Mouse (Mus musculus) limb, embryonic 14.5 days (tissue): ENCODE measurements around the gene Cds1. TPM values are rescaled to one million over a fixed set of nuclear protein-coding genes. Genes with fewer than 3 reads are reported as not detected.

Experiments used
- ATAC-seq: fragments of 200-750 bp; cut with Nextera tagmentation; 2 replicates; pipeline ENCODE4 v1.8.0; 2017; ENCODE audit warnings: low read depth, moderate number of reproducible peaks, moderate TSS enrichment; ENCODE audit not compliant: low FRiP score
- DNase-seq: peaks from one replicate; pipeline ENCODE4 v3.0.0-alpha.2; 2015; ENCODE audit warnings: low spot score
- H3K27ac ChIP-seq: fragments of 300-500 bp; sonication (generic); replicated peaks from 2 replicates; pipeline ENCODE4 v1.5.1; 2014; ENCODE audit warnings: low read depth, mild to moderate bottlenecking, low read length, moderate library complexity, mixed read lengths
- H3K27me3 ChIP-seq: fragments of 300-500 bp; sonication (generic); 2 replicates; pipeline ENCODE4 v1.6.1; 2014; ENCODE audit warnings: low read length, mixed read lengths; ENCODE audit not compliant: control insufficient read depth, insufficient read depth
- H3K36me3 ChIP-seq: fragments of 300-500 bp; sonication (generic); 2 replicates; pipeline ENCODE4 v1.6.1; 2014; ENCODE audit warnings: mild to moderate bottlenecking, low read length, moderate library complexity, mixed read lengths; ENCODE audit not compliant: control insufficient read depth, insufficient read depth
- H3K4me1 ChIP-seq: fragments of 300-500 bp; sonication (generic); 2 replicates; pipeline ENCODE4 v1.6.1; 2014; ENCODE audit warnings: antibody characterized with exemption, low read length, mixed read lengths; ENCODE audit not compliant: control insufficient read depth, insufficient read depth
- H3K4me2 ChIP-seq: fragments of 300-500 bp; sonication (generic); replicated peaks from 2 replicates; pipeline ENCODE4 v1.6.1; 2014; ENCODE audit warnings: low read depth, mild to moderate bottlenecking, low read length, moderate library complexity; ENCODE audit not compliant: severe bottlenecking
- H3K4me3 ChIP-seq: fragments of 300-500 bp; sonication (generic); replicated peaks from 2 replicates; pipeline ENCODE4 v1.5.1; 2014; ENCODE audit warnings: low read length
- H3K9ac ChIP-seq: fragments of 300-500 bp; sonication (generic); 2 replicates; pipeline ENCODE4 v1.6.1; 2014; ENCODE audit warnings: mild to moderate bottlenecking, low read depth, low read length, moderate library complexity; ENCODE audit not compliant: severe bottlenecking
- H3K9me3 ChIP-seq: fragments of 300-500 bp; sonication (generic); 2 replicates; pipeline ENCODE4 v1.6.1; 2016; ENCODE audit warnings: low read length; ENCODE audit not compliant: control insufficient read depth
- POLR2A ChIP-seq: fragments of 200-500 bp; IDR thresholded peaks from 2 replicates; pipeline ENCODE4 v1.8.0; 2012; ENCODE audit warnings: inconsistent platforms, mild to moderate bottlenecking, moderate library complexity, borderline replicate concordance; ENCODE audit not compliant: insufficient read depth, insufficient read length; ENCODE audit errors: extremely low read depth
- WGBS: fragments of 180-500 bp; shearing (Covaris S2); extraction: QIAGEN DNeasy Blood & Tissue Kit; methylation state at CpG from one replicate; pipeline ENCODE4 v1.1.7; 2014; 5-methylcytosine and 5-hydroxymethylcytosine counted together
- polyA plus RNA-seq, 2 experiments: library from polyadenylated mRNA; depleted of rRNA in 1 of 2; stranded (reverse) in 1 of 2; unstranded in 1 of 2; fragments of >200 nt; fragmentation: Nextera tagmentation in 1 of 2; extraction: Ambion mirVana in 1 of 2; gene quantifications; 2 replicates each; pipeline versions ENCODE4 v1.2.1 to v1.2.3; 2012 to 2014

Gene Cds1
- polyA plus RNA-seq, 2 experiments: 5.9 to 9.2 TPM

- Histone ChIP-seq H3K4me2 (no peak overlapping the region), H3K4me1 (no peaks in the 10 kb centered on the region), H3K27me3 (no peaks in the 10 kb centered on the region), H3K27ac (no peak overlapping the region), H3K36me3 (no peaks in the 10 kb centered on the region), H3K4me3 (no peak overlapping the region), H3K9me3 (no peaks in the 10 kb centered on the region), H3K9ac (no peak overlapping the region)
- WGBS: 93% methylated on average over 2 of the region's 2 CpGs
- no peak for TF ChIP-seq POLR2A
- no peak for ATAC-seq
- no peak for DNase-seq
Measured at GRCm38 (mm10) chr5:101784787-101785186, 19.9 kb downstream of the Cds1 start.

- Histone ChIP-seq H3K4me1 (no peaks in the 10 kb centered on the region), H3K27ac (no peak overlapping the region), H3K9me3 (no peaks in the 10 kb centered on the region), H3K4me3 (no peak overlapping the region), H3K4me2 (no peak overlapping the region), H3K9ac (no peak overlapping the region), H3K27me3 (no peaks in the 10 kb centered on the region), H3K36me3 (no peaks in the 10 kb centered on the region)
- DNase-seq (no peak), ATAC-seq (no peak)
- no peak for TF ChIP-seq POLR2A
- WGBS: 55% methylated on average over 4 of the region's 4 CpGs
Measured at GRCm38 (mm10) chr5:101785921-101786614, 21.1 kb downstream of the Cds1 start.

- Histone ChIP-seq H3K4me2 (no peak overlapping the region), H3K9me3 (no peaks in the 10 kb centered on the region), H3K9ac (no peak overlapping the region), H3K4me1 (no peaks in the 10 kb centered on the region), H3K36me3 (no peaks in the 10 kb centered on the region), H3K27ac (no peak overlapping the region), H3K4me3 (no peak overlapping the region), H3K27me3 (no peaks in the 10 kb centered on the region)
- DNase-seq (no peak), ATAC-seq (no peak)
- TF ChIP-seq POLR2A: no peak
Measured at GRCm38 (mm10) chr5:101789770-101790169, 24.8 kb downstream of the Cds1 start.

DNA sequence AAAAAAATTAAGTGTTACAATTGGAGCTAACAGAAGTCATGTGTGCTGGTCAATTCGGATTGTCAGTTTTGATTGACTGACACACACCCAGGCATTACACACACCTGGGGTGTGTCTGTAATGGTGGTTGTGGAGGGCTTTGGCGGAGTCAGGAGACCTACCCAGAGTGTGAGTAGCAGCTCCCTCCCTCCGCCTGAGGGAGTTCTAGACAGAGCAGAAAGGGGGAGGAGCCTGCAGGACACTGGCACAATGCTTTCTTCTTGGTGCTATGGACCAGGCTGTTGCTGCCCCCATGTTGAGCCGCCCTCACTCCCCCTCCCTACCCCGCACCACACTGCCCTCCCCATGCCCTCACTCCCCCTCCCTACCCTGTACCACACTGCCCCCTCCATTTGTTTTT, 25.6 kb downstream of the Cds1 start:
- DNase-seq: no peak
- no peak for TF ChIP-seq POLR2A
- Histone ChIP-seq H3K9ac (no peak overlapping the region), H3K36me3 (no peaks in the 10 kb centered on the region), H3K4me2 (no peak overlapping the region), H3K9me3 (no peaks in the 10 kb centered on the region), H3K27ac (no peak overlapping the region), H3K27me3 (no peaks in the 10 kb centered on the region), H3K4me3 (no peak overlapping the region), H3K4me1 (no peaks in the 10 kb centered on the region)
- ATAC-seq: no peak
- 70% methylated on average over 4 of the region's 5 CpGs for WGBS

DNA sequence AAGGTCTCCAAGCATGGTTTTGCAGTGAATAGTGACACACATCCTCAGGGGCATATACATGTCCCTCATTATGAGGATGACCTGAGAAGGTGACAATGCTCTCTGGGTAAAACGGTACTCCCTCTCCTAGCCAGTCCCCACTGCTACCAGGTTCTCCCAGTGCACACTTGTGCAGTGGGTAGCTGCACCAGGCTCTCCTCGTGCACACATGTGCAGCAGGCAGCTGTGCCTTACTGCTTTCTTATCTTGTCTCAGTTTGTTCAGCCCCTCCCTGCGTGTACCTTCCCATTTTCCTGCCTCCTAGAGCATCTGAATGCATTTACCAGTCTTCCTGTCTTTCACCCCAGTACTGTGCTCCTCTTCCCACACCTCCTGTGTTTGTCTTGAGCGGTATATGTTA, 27.7 kb downstream of the Cds1 start:
- Histone ChIP-seq H3K9me3 (no peaks in the 10 kb centered on the region), H3K4me2 (no peak overlapping the region), H3K4me1 (no peaks in the 10 kb centered on the region), H3K9ac (no peak overlapping the region), H3K27ac (no peak overlapping the region), H3K27me3 (no peaks in the 10 kb centered on the region), H3K36me3 (no peaks in the 10 kb centered on the region), H3K4me3 (no peak overlapping the region)
- WGBS: 65% methylated on average over 4 of the region's 4 CpGs
- no peak for DNase-seq
- no peak for ATAC-seq
- no peak for TF ChIP-seq POLR2A
